Mouse (Mus musculus): Measurements from ENCODE around the gene Tpm1. TPM values are rescaled to one million over a fixed set of nuclear protein-coding genes. Genes with fewer than 3 reads are reported as not detected.

Gene Tpm1
- polyA plus RNA-seq, 1 experiment from 2014 or later: 1,186 TPM

- H3K4me3 ChIP-seq (ENCODE audit: low read depth, low read length): no peak overlapping the region
- ATAC-seq (replicated peaks; ENCODE audit: low FRiP score, low TSS enrichment, low read depth) (no peak), DNase-seq (ENCODE audit: low spot score) (no peak)
- no peaks in the 10 kb centered on the region for H3K9me3 ChIP-seq (ENCODE audit: control insufficient read depth, low read length)
- H3K9ac ChIP-seq (ENCODE audit: low read length): no peak overlapping the region
- H3K4me1 ChIP-seq (replicated peaks; ENCODE audit: control insufficient read depth, insufficient read depth, low read length): peaks cover 11% of the 10 kb centered on the region
- 43% methylated on average over 9 of the region's 9 CpGs for WGBS
- H3K4me2 ChIP-seq (ENCODE audit: low read length): no peak overlapping the region
- H3K36me3 ChIP-seq (ENCODE audit: control insufficient read depth, insufficient read depth, low read length): no peaks in the 10 kb centered on the region
- H3K27ac ChIP-seq (ENCODE audit: low read depth): no peak overlapping the region
- H3K27me3 ChIP-seq (replicated peaks; ENCODE audit: control insufficient read depth, insufficient read depth, low read length): no peaks in the 10 kb centered on the region
Measured at GRCm38 (mm10) chr9:67011483-67011882, 37.7 kb downstream of the Tpm1 start.

- no peak overlapping the region for H3K4me2 ChIP-seq (ENCODE audit: low read length)
- 23% methylated on average over 11 of the region's 11 CpGs for WGBS
- ATAC-seq (replicated peaks; ENCODE audit: low FRiP score, low TSS enrichment, low read depth) (no peak), DNase-seq (ENCODE audit: low spot score) (no peak)
- no peak overlapping the region for H3K4me3 ChIP-seq (ENCODE audit: low read depth, low read length)
- no peaks in the 10 kb centered on the region for H3K9me3 ChIP-seq (ENCODE audit: control insufficient read depth, low read length)
- H3K4me1 ChIP-seq (replicated peaks; ENCODE audit: control insufficient read depth, insufficient read depth, low read length): peaks cover 13% of the 10 kb centered on the region
- H3K27me3 ChIP-seq (replicated peaks; ENCODE audit: control insufficient read depth, insufficient read depth, low read length): no peaks in the 10 kb centered on the region
- no peaks in the 10 kb centered on the region for H3K36me3 ChIP-seq (ENCODE audit: control insufficient read depth, insufficient read depth, low read length)
- no peak overlapping the region for H3K9ac ChIP-seq (ENCODE audit: low read length)
- H3K27ac ChIP-seq (ENCODE audit: low read depth): 0 out of 2 replicates have a peak overlapping the region, but pooled peaks have one; percentile 27
Measured at GRCm38 (mm10) chr9:67008781-67009180, 40.4 kb downstream of the Tpm1 start.

GRCm38 (mm10) chr9:67006376-67006775, 42.8 kb downstream of the Tpm1 start:
- no peaks in the 10 kb centered on the region for H3K36me3 ChIP-seq (ENCODE audit: control insufficient read depth, insufficient read depth, low read length)
- H3K4me3 ChIP-seq (ENCODE audit: low read depth, low read length): no peak overlapping the region
- no peak overlapping the region for H3K4me2 ChIP-seq (ENCODE audit: low read length)
- H3K27me3 ChIP-seq (replicated peaks; ENCODE audit: control insufficient read depth, insufficient read depth, low read length): no peaks in the 10 kb centered on the region
- ATAC-seq (replicated peaks; ENCODE audit: low FRiP score, low TSS enrichment, low read depth): no peak
- 43% methylated on average over 4 of the region's 4 CpGs for WGBS
- H3K9me3 ChIP-seq (ENCODE audit: control insufficient read depth, low read length): no peaks in the 10 kb centered on the region
- no peak overlapping the region for H3K27ac ChIP-seq (ENCODE audit: low read depth)
- DNase-seq (ENCODE audit: low spot score): no peak
- H3K4me1 ChIP-seq (replicated peaks; ENCODE audit: control insufficient read depth, insufficient read depth, low read length): peaks cover 3% of the 10 kb centered on the region
- no peak overlapping the region for H3K9ac ChIP-seq (ENCODE audit: low read length)

- no peak overlapping the region for H3K4me2 ChIP-seq (ENCODE audit: low read length)
- no peak overlapping the region for H3K9ac ChIP-seq (ENCODE audit: low read length)
- H3K4me3 ChIP-seq (ENCODE audit: low read depth, low read length): no peak overlapping the region
- no peak for DNase-seq (ENCODE audit: low spot score)
- no peaks in the 10 kb centered on the region for H3K9me3 ChIP-seq (ENCODE audit: control insufficient read depth, low read length)
- peaks cover 3% of the 10 kb centered on the region for H3K4me1 ChIP-seq (replicated peaks; ENCODE audit: control insufficient read depth, insufficient read depth, low read length)
- H3K27me3 ChIP-seq (replicated peaks; ENCODE audit: control insufficient read depth, insufficient read depth, low read length): no peaks in the 10 kb centered on the region
- no peak overlapping the region for H3K27ac ChIP-seq (ENCODE audit: low read depth)
- no peaks in the 10 kb centered on the region for H3K36me3 ChIP-seq (ENCODE audit: control insufficient read depth, insufficient read depth, low read length)
- WGBS: 65% methylated on average over 11 of the region's 11 CpGs
- ATAC-seq (replicated peaks; ENCODE audit: low FRiP score, low TSS enrichment, low read depth): no peak
Measured at GRCm38 (mm10) chr9:67005161-67005742, 44.0 kb downstream of the Tpm1 start.

- Histone ChIP-seq H3K4me3 (ENCODE audit: low read depth, low read length) (no peak overlapping the region), H3K36me3 (ENCODE audit: control insufficient read depth, insufficient read depth, low read length) (no peaks in the 10 kb centered on the region), H3K9me3 (ENCODE audit: control insufficient read depth, low read length) (no peaks in the 10 kb centered on the region), H3K27ac (ENCODE audit: low read depth) (no peak overlapping the region), H3K9ac (ENCODE audit: low read length) (no peak overlapping the region), H3K4me1 (replicated peaks; ENCODE audit: control insufficient read depth, insufficient read depth, low read length) (peaks cover 3% of the 10 kb centered on the region), H3K27me3 (replicated peaks; ENCODE audit: control insufficient read depth, insufficient read depth, low read length) (no peaks in the 10 kb centered on the region), H3K4me2 (ENCODE audit: low read length) (no peak overlapping the region)
- no peak for ATAC-seq (replicated peaks; ENCODE audit: low FRiP score, low TSS enrichment, low read depth)
- DNase-seq (ENCODE audit: low spot score): no peak
- WGBS: 49% methylated on average over 4 of the region's 4 CpGs
Measured at GRCm38 (mm10) chr9:67003656-67004055, 45.5 kb downstream of the Tpm1 start.

GRCm38 (mm10) chr9:67003156-67003555, 46.0 kb downstream of the Tpm1 start:
- DNase-seq (ENCODE audit: low spot score): no peak
- no peak overlapping the region for H3K4me2 ChIP-seq (ENCODE audit: low read length)
- H3K27ac ChIP-seq (ENCODE audit: low read depth): no peak overlapping the region
- 34% methylated on average over 4 of the region's 4 CpGs for WGBS
- ATAC-seq (replicated peaks; ENCODE audit: low FRiP score, low TSS enrichment, low read depth): no peak
- no peaks in the 10 kb centered on the region for H3K27me3 ChIP-seq (replicated peaks; ENCODE audit: control insufficient read depth, insufficient read depth, low read length)
- no peaks in the 10 kb centered on the region for H3K36me3 ChIP-seq (ENCODE audit: control insufficient read depth, insufficient read depth, low read length)
- no peak overlapping the region for H3K4me3 ChIP-seq (ENCODE audit: low read depth, low read length)
- no peak overlapping the region for H3K9ac ChIP-seq (ENCODE audit: low read length)
- no peaks in the 10 kb centered on the region for H3K9me3 ChIP-seq (ENCODE audit: control insufficient read depth, low read length)
- H3K4me1 ChIP-seq (replicated peaks; ENCODE audit: control insufficient read depth, insufficient read depth, low read length): peaks cover 3% of the 10 kb centered on the region

GRCm38 (mm10) chr9:67001506-67001905, 47.7 kb downstream of the Tpm1 start:
- H3K27ac ChIP-seq (ENCODE audit: low read depth): no peak overlapping the region
- no peaks in the 10 kb centered on the region for H3K27me3 ChIP-seq (replicated peaks; ENCODE audit: control insufficient read depth, insufficient read depth, low read length)
- H3K9me3 ChIP-seq (ENCODE audit: control insufficient read depth, low read length): no peaks in the 10 kb centered on the region
- H3K4me2 ChIP-seq (ENCODE audit: low read length): no peak overlapping the region
- ATAC-seq (replicated peaks; ENCODE audit: low FRiP score, low TSS enrichment, low read depth) (no peak), DNase-seq (ENCODE audit: low spot score) (no peak)
- no peaks in the 10 kb centered on the region for H3K36me3 ChIP-seq (ENCODE audit: control insufficient read depth, insufficient read depth, low read length)
- peaks cover 3% of the 10 kb centered on the region for H3K4me1 ChIP-seq (replicated peaks; ENCODE audit: control insufficient read depth, insufficient read depth, low read length)
- H3K9ac ChIP-seq (ENCODE audit: low read length): no peak overlapping the region
- no peak overlapping the region for H3K4me3 ChIP-seq (ENCODE audit: low read depth, low read length)
- 72% methylated on average over 4 of the region's 4 CpGs for WGBS

- ATAC-seq (replicated peaks; ENCODE audit: low FRiP score, low TSS enrichment, low read depth): 0 out of 2 replicates have a peak, but pooled peaks have one; percentile 54
- Histone ChIP-seq H3K4me3 (ENCODE audit: low read depth, low read length) (no peak overlapping the region), H3K27me3 (replicated peaks; ENCODE audit: control insufficient read depth, insufficient read depth, low read length) (no peaks in the 10 kb centered on the region), H3K9ac (ENCODE audit: low read length) (no peak overlapping the region), H3K36me3 (ENCODE audit: control insufficient read depth, insufficient read depth, low read length) (no peaks in the 10 kb centered on the region), H3K27ac (ENCODE audit: low read depth) (no peak overlapping the region), H3K4me1 (replicated peaks; ENCODE audit: control insufficient read depth, insufficient read depth, low read length) (no peaks in the 10 kb centered on the region; the same call in none of the 2 replicates), H3K4me2 (ENCODE audit: low read length) (no peak overlapping the region), H3K9me3 (ENCODE audit: control insufficient read depth, low read length) (no peaks in the 10 kb centered on the region)
- peak; percentile 94 for DNase-seq (ENCODE audit: low spot score)
- 5% methylated on average over 6 of the region's 6 CpGs for WGBS
Measured at GRCm38 (mm10) chr9:67001050-67001449, 48.2 kb downstream of the Tpm1 start.

- H3K4me2 ChIP-seq (ENCODE audit: low read length): no peak overlapping the region
- no peaks in the 10 kb centered on the region; the same call in 1 of the 2 replicates for H3K4me1 ChIP-seq (replicated peaks; ENCODE audit: control insufficient read depth, insufficient read depth, low read length)
- no peak overlapping the region for H3K4me3 ChIP-seq (ENCODE audit: low read depth, low read length)
- 94% methylated on average over 7 of the region's 8 CpGs for WGBS
- H3K36me3 ChIP-seq (ENCODE audit: control insufficient read depth, insufficient read depth, low read length): no peaks in the 10 kb centered on the region
- H3K27ac ChIP-seq (ENCODE audit: low read depth): no peak overlapping the region
- no peak overlapping the region for H3K9ac ChIP-seq (ENCODE audit: low read length)
- DNase-seq (ENCODE audit: low spot score): no peak
- no peak for ATAC-seq (replicated peaks; ENCODE audit: low FRiP score, low TSS enrichment, low read depth)
- no peaks in the 10 kb centered on the region for H3K27me3 ChIP-seq (replicated peaks; ENCODE audit: control insufficient read depth, insufficient read depth, low read length)
- H3K9me3 ChIP-seq (ENCODE audit: control insufficient read depth, low read length): no peaks in the 10 kb centered on the region
Measured at GRCm38 (mm10) chr9:66999698-67000097, 49.5 kb downstream of the Tpm1 start.

All from intestine, embryonic 14.5 days (tissue).